Mouse (Mus musculus) MEL (cell line): ENCODE results near the gene Lgr6. TPM values are rescaled to one million over a fixed set of nuclear protein-coding genes. Genes with fewer than 3 reads are reported as not detected.
A peak's percentile ranks its signal among the peaks of the same experiment; 100 is the strongest.

ENCODE experiments used
- DNase-seq: peaks from one replicate; pipeline ENCODE4 v3.0.0; 2011; ENCODE audit warnings: low read depth, low spot score
- H3K27ac ChIP-seq: 2 replicates; pipeline ENCODE4 v1.5.1; 2012; ENCODE audit warnings: low read depth, mild to moderate bottlenecking, control low read depth, low read length, moderate library complexity; ENCODE audit not compliant: control insufficient read depth
- H3K27me3 ChIP-seq, 2 experiments: fragments of 150-350 bp in 1 of 2; sonication (generic) in 1 of 2; 2 replicates each; pipeline ENCODE4 v1.6.1; 2012; ENCODE audit warnings: low read length in 2 of 2, mild to moderate bottlenecking in 2 of 2, improper control_type of control experiment in 1 of 2, moderate library complexity in 1 of 2; ENCODE audit not compliant: insufficient read depth in 2 of 2, control insufficient read depth in 1 of 2
- H3K36me3 ChIP-seq, 2 experiments: 2 replicates each; pipeline ENCODE4 v1.6.1; 2012 to 2014; ENCODE audit warnings: low read length in 2 of 2, improper control_type of control experiment in 1 of 2, inconsistent platforms in 1 of 2, mild to moderate bottlenecking in 1 of 2; ENCODE audit not compliant: insufficient read depth in 2 of 2, control insufficient read depth in 1 of 2
- H3K4me1 ChIP-seq, 2 experiments: fragments of 150-350 bp in 1 of 2; sonication (generic) in 1 of 2; 2 replicates each; pipeline ENCODE4 v1.6.1; 2012; ENCODE audit warnings: low read length in 2 of 2, improper control_type of control experiment in 1 of 2, mild to moderate bottlenecking in 1 of 2; ENCODE audit not compliant: insufficient read depth in 2 of 2, control insufficient read depth in 1 of 2
- H3K4me3 ChIP-seq, 2 experiments: fragments of 150-350 bp in 1 of 2; sonication (generic) in 1 of 2; 2 replicates each; pipeline ENCODE4 v1.5.1; 2012; ENCODE audit warnings: low read depth in 2 of 2, low read length in 2 of 2, mild to moderate bottlenecking in 2 of 2, moderate library complexity in 2 of 2, control low read depth in 1 of 2, improper control_type of control experiment in 1 of 2; ENCODE audit not compliant: control insufficient read depth in 1 of 2, insufficient read depth in 1 of 2
- H3K79me2 ChIP-seq: 2 replicates; pipeline ENCODE4 v1.6.1; 2012; ENCODE audit warnings: mild to moderate bottlenecking, low read length, moderate library complexity; ENCODE audit not compliant: control insufficient read depth, poor library complexity, insufficient read depth
- H3K9ac ChIP-seq: 2 replicates; pipeline ENCODE4 v1.6.1; 2012; ENCODE audit warnings: low read depth, mild to moderate bottlenecking, control low read depth, low read length, moderate library complexity; ENCODE audit not compliant: control insufficient read depth, poor library complexity, severe bottlenecking
- H3K9me3 ChIP-seq: fragments of 150-350 bp; sonication (generic); replicated peaks from 2 replicates; pipeline ENCODE4 v1.6.1; 2012; ENCODE audit warnings: mild to moderate bottlenecking, low read length, improper control_type of control experiment, moderate library complexity; ENCODE audit not compliant: insufficient read depth
- CHD1 ChIP-seq: IDR thresholded peaks from 2 replicates; pipeline ENCODE4 v1.6.1; 2012; ENCODE audit warnings: low read depth, mild to moderate bottlenecking, inconsistent platforms, low read length, improper control_type of control experiment
- CTCF ChIP-seq, 3 experiments: IDR thresholded peaks in 2 of 3; conservative IDR thresholded peaks in 1 of 3; 2 replicates each; pipeline ENCODE4 v1.5.1; 2011 to 2012; ENCODE audit warnings: low read length in 3 of 3, low read depth in 2 of 3, mild to moderate bottlenecking in 2 of 3, improper control_type of control experiment in 1 of 3, inconsistent platforms in 1 of 3, mixed read lengths in 1 of 3, moderate library complexity in 1 of 3; ENCODE audit not compliant: control insufficient read depth in 1 of 3, insufficient read depth in 1 of 3, poor library complexity in 1 of 3, severe bottlenecking in 1 of 3
- E2F4 ChIP-seq: IDR thresholded peaks from 2 replicates; pipeline ENCODE4 v1.6.1; 2011; ENCODE audit warnings: low read depth, low read length, improper control_type of control experiment, borderline replicate concordance
- ETS1 ChIP-seq: IDR thresholded peaks from 2 replicates; pipeline ENCODE4 v1.6.1; 2012; ENCODE audit warnings: low read depth, mild to moderate bottlenecking, inconsistent platforms, low read length, improper control_type of control experiment, moderate library complexity
- MAX ChIP-seq: IDR thresholded peaks from 2 replicates; pipeline ENCODE4 v1.6.1; 2011; ENCODE audit warnings: low read length, improper control_type of control experiment
- MAZ ChIP-seq: IDR thresholded peaks from 2 replicates; pipeline ENCODE4 v1.6.1; 2012; ENCODE audit warnings: low read depth, mild to moderate bottlenecking, inconsistent platforms, low read length, improper control_type of control experiment
- MYC ChIP-seq: IDR thresholded peaks from 2 replicates; pipeline ENCODE4 v1.6.1; 2011; ENCODE audit warnings: low read depth, mild to moderate bottlenecking, low read length, improper control_type of control experiment, moderate library complexity
- POLR2A ChIP-seq, 2 experiments: IDR thresholded peaks; 2 replicates each; pipeline ENCODE4 v1.6.1; 2011 to 2012; ENCODE audit warnings: low read length in 2 of 2, mild to moderate bottlenecking in 2 of 2, control low read depth in 1 of 2, improper control_type of control experiment in 1 of 2, low read depth in 1 of 2, moderate library complexity in 1 of 2; ENCODE audit not compliant: control insufficient read depth in 1 of 2, insufficient read depth in 1 of 2, poor library complexity in 1 of 2
- POLR2AphosphoS2 ChIP-seq: IDR thresholded peaks from 2 replicates; pipeline ENCODE4 v1.6.1; 2011; ENCODE audit warnings: low read length, improper control_type of control experiment
- POLR2AphosphoS5 ChIP-seq: IDR thresholded peaks from 2 replicates; pipeline ENCODE4 v1.6.1; 2012; ENCODE audit warnings: low read depth, borderline replicate concordance, mild to moderate bottlenecking, inconsistent platforms, low read length, moderate library complexity, mixed read lengths
- RAD21 ChIP-seq: IDR thresholded peaks from 2 replicates; pipeline ENCODE4 v1.6.1; 2011; ENCODE audit warnings: mild to moderate bottlenecking, low read depth, low read length, improper control_type of control experiment
- RCOR1 ChIP-seq: IDR thresholded peaks from 2 replicates; pipeline ENCODE4 v1.6.1; 2012; ENCODE audit warnings: low read depth, mild to moderate bottlenecking, inconsistent platforms, low read length, improper control_type of control experiment
- TBP ChIP-seq: IDR thresholded peaks from 2 replicates; pipeline ENCODE4 v1.8.0; 2011; ENCODE audit warnings: low read depth, low read length, improper control_type of control experiment
- UBTF ChIP-seq: IDR thresholded peaks from 2 replicates; pipeline ENCODE4 v1.6.1; 2012; ENCODE audit warnings: low read depth, mild to moderate bottlenecking, inconsistent platforms, low read length, improper control_type of control experiment, moderate library complexity, borderline replicate concordance; ENCODE audit not compliant: insufficient read depth
- USF2 ChIP-seq, 2 experiments: IDR thresholded peaks; 2 replicates each; pipeline ENCODE4 v1.6.1; 2011 to 2012; ENCODE audit warnings: improper control_type of control experiment in 2 of 2, low read length in 2 of 2, borderline replicate concordance in 1 of 2, inconsistent platforms in 1 of 2, low read depth in 1 of 2, mild to moderate bottlenecking in 1 of 2; ENCODE audit not compliant: insufficient read depth in 1 of 2
- ZC3H11A ChIP-seq: IDR thresholded peaks from 2 replicates; pipeline ENCODE4 v1.6.1; 2012; ENCODE audit warnings: low read depth, mild to moderate bottlenecking, inconsistent platforms, low read length, improper control_type of control experiment
- ZKSCAN1 ChIP-seq: IDR thresholded peaks from 2 replicates; pipeline ENCODE4 v1.6.1; 2012; ENCODE audit warnings: low read depth, mild to moderate bottlenecking, inconsistent platforms, low read length, improper control_type of control experiment, moderate library complexity
- ZNF384 ChIP-seq: IDR thresholded peaks from 2 replicates; pipeline ENCODE4 v1.6.1; 2012; ENCODE audit warnings: low read depth, mild to moderate bottlenecking, inconsistent platforms, low read length, improper control_type of control experiment
- polyA plus RNA-seq, 2 experiments: library from polyadenylated mRNA; stranded (reverse) in 1 of 2; unstranded in 1 of 2; fragments of >175 nt in 1 of 2; fragments of >200 nt in 1 of 2; gene quantifications; 2 replicates each; pipeline versions ENCODE4 v1.2.1 to v1.2.4; 2012; ENCODE audit warnings: low replicate concordance in 2 of 2, low read depth in 1 of 2; ENCODE audit not compliant: insufficient read length in 2 of 2, insufficient read depth in 1 of 2, missing spikeins in 1 of 2
- total RNA-seq: library from RNA; depleted of rRNA; stranded (reverse); fragments of 300-350 nt; gene quantifications from 2 replicates; pipeline ENCODE4 v1.2.3, GENCODE M21; 2012

Gene Lgr6
- total and polyA plus RNA-seq, 3 experiments: 0.04 to 0.10 TPM; not detected in 1

DNA sequence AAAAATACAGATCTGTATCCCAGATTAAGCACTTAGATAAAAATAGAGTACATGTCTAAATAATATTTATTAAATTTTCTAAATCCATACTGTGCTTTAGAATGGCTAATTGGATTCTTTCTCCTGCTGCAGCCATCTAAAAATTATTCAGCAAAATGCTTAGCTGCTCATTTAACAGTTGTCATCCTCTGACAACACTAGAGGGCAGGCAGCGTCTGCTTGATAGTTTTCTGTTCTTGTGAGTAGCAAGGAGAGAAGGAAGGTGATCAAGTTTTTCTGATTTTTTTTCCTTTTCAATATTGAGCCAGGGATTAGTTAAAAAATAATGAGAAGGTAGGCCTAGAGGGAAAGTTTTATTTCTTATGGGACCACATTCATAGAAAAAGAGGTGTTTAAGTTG, 132.2 kb downstream of the Lgr6 start:
- H3K4me3 ChIP-seq: no peak overlapping the region

GRCm38 (mm10) chr1:134965430-134965829, 139.6 kb downstream of the Lgr6 start:
- Histone ChIP-seq H3K27me3 (no peaks in the 10 kb centered on the region), H3K36me3 (peaks cover 2 to 5% of the 10 kb centered on the region in 2 experiments; a peak in 3 of 4 replicates), H3K9me3 (no peaks in the 10 kb centered on the region), H3K9ac (no peak overlapping the region), H3K79me2 (peaks cover 4% of the 10 kb centered on the region), H3K27ac (no peak overlapping the region), H3K4me1 (no peaks in the 10 kb centered on the region), H3K4me3 (no peak overlapping the region)
- no peak for TF ChIP-seq MAZ
- no peak for TF ChIP-seq E2F4
- TF ChIP-seq MYC: no peak
- TF ChIP-seq ZKSCAN1: no peak
- no peak for TF ChIP-seq UBTF
- no peak for TF ChIP-seq TBP
- TF ChIP-seq ZNF384: no peak
- TF ChIP-seq USF2 (IDR thresholded peaks at IDR 0.05; ENCODE audit: borderline replicate concordance in 1 of 2, insufficient read depth in 1 of 2, low read depth in 1 of 2, low read length in 2 of 2): no peak
- TF ChIP-seq ZC3H11A: no peak
- no peak for DNase-seq

More for the DNA sequence above, 132.2 kb downstream of the Lgr6 start:
- no peaks in the 10 kb centered on the region for H3K27me3 ChIP-seq
- H3K9me3 ChIP-seq: no peaks in the 10 kb centered on the region
- H3K4me1 ChIP-seq: no peaks in the 10 kb centered on the region
- H3K79me2 ChIP-seq: no peaks in the 10 kb centered on the region
- no peak for DNase-seq
- no peak overlapping the region for H3K27ac ChIP-seq
- no peak overlapping the region for H3K9ac ChIP-seq
- H3K36me3 ChIP-seq: peaks cover 0 to 7% of the 10 kb centered on the region in 2 experiments; a peak in 2 of 4 replicates
- TF ChIP-seq MAX: no peak
- no peak for TF ChIP-seq TBP
- TF ChIP-seq CTCF (IDR thresholded peaks at IDR 0.05 in 2 of 3, conservative IDR thresholded peaks at IDR 0.05 in 1 of 3; ENCODE audit: control insufficient read depth in 1 of 3, insufficient read depth in 1 of 3, low read depth in 2 of 3, low read length in 3 of 3, poor library complexity in 1 of 3, severe bottlenecking in 1 of 3): peak in 1 of 3 experiments; percentile 26; a peak in 2 of 6 replicates
- peak; percentile 7 for TF ChIP-seq RAD21
- no peak for TF ChIP-seq ETS1
- no peak for TF ChIP-seq POLR2AphosphoS2
- no peak for TF ChIP-seq RCOR1
- TF ChIP-seq USF2 (IDR thresholded peaks at IDR 0.05; ENCODE audit: borderline replicate concordance in 1 of 2, insufficient read depth in 1 of 2, low read depth in 1 of 2, low read length in 2 of 2): no peak
- no peak for TF ChIP-seq CHD1
- TF ChIP-seq POLR2AphosphoS5: no peak
- TF ChIP-seq POLR2A (IDR thresholded peaks at IDR 0.05; ENCODE audit: control insufficient read depth in 1 of 2, insufficient read depth in 1 of 2, low read depth in 1 of 2, low read length in 2 of 2, poor library complexity in 1 of 2): no peak
- no peak for TF ChIP-seq UBTF
- TF ChIP-seq MYC: no peak
- no peak for TF ChIP-seq ZKSCAN1
- no peak for TF ChIP-seq ZC3H11A
- TF ChIP-seq, all 39 proteins: peak for 2
